Mouse (Mus musculus) NIH3T3 (cell line): ENCODE results near the gene C2cd5.
"Not testable (repeated sequence)": the region's sequence is repeated elsewhere in the genome, so short reads cannot be mapped to it uniquely, and the experiment has no call there.

Experiments used
- DNase-seq: peaks from one replicate; pipeline ENCODE4 v3.0.0-alpha.2; 2012; ENCODE audit warnings: low read depth

Gene C2cd5

GRCm38 (mm10) chr6:143020647-143021046 is 79.3 kb downstream of the C2cd5 start:
- DNase-seq = peak; percentile 39

- no peak for DNase-seq
These were observed 79.8 kb downstream of the C2cd5 start for GRCm38 (mm10) chr6:143020146-143020545.

GRCm38 (mm10) chr6:143012513-143013215 is 87.3 kb downstream of the C2cd5 start:
- no peak for DNase-seq

GRCm38 (mm10) chr6:143008865-143009264 is 91.1 kb downstream of the C2cd5 start:
- no peak for DNase-seq

- DNase-seq = not testable (repeated sequence)
These were observed 94.7 kb downstream of the C2cd5 start for GRCm38 (mm10) chr6:143005209-143005608.

- DNase-seq = no peak
These were observed 95.1 kb downstream of the C2cd5 start for GRCm38 (mm10) chr6:143004801-143005200.

GRCm38 (mm10) chr6:142998221-142998999 is 101.5 kb downstream of the C2cd5 start:
- DNase-seq = peak; percentile 35

GRCm38 (mm10) chr6:142996887-142997286 is 103.1 kb downstream of the C2cd5 start:
- DNase-seq = no peak

- DNase-seq = peak; percentile 72
These were observed 104.4 kb downstream of the C2cd5 start for GRCm38 (mm10) chr6:142995567-142995966.

- no peak for DNase-seq
These were observed 105.1 kb downstream of the C2cd5 start for GRCm38 (mm10) chr6:142994821-142995220.

GRCm38 (mm10) chr6:142993705-142994698 is 105.9 kb downstream of the C2cd5 start:
- DNase-seq = peak; percentile 59

GRCm38 (mm10) chr6:142992971-142993370 is 107.0 kb downstream of the C2cd5 start:
- DNase-seq = no peak

GRCm38 (mm10) chr6:142992099-142992498 is 107.8 kb downstream of the C2cd5 start:
- DNase-seq = no peak

- no peak for DNase-seq
These were observed 108.4 kb downstream of the C2cd5 start for GRCm38 (mm10) chr6:142991391-142992059.

GRCm38 (mm10) chr6:142990516-142990915 is 109.4 kb downstream of the C2cd5 start:
- no peak for DNase-seq

GRCm38 (mm10) chr6:142989495-142989894 is 110.4 kb downstream of the C2cd5 start:
- no peak for DNase-seq

- DNase-seq = peak; percentile 76
These were observed 111.2 kb downstream of the C2cd5 start for GRCm38 (mm10) chr6:142988753-142989152.

GRCm38 (mm10) chr6:142988231-142988630 is 111.7 kb downstream of the C2cd5 start:
- DNase-seq = no peak

GRCm38 (mm10) chr6:142987616-142988015 is 112.3 kb downstream of the C2cd5 start:
- no peak for DNase-seq

- not testable (repeated sequence) for DNase-seq
These were observed 113.2 kb downstream of the C2cd5 start for GRCm38 (mm10) chr6:142986706-142987105.

GRCm38 (mm10) chr6:142985561-142986238 is 114.2 kb downstream of the C2cd5 start:
- not testable (repeated sequence) for DNase-seq
